Mouse (Mus musculus) intestine, embryonic 15.5 days (tissue): Measurements from ENCODE around the gene Gm37240. TPM values are rescaled to one million over a fixed set of nuclear protein-coding genes. Genes with fewer than 3 reads are reported as not detected.

Experiments used
- ATAC-seq: fragments of 200-750 bp; cut with Nextera tagmentation; 2 replicates; pipeline ENCODE4 v1.8.0; 2017; ENCODE audit warnings: moderate TSS enrichment, moderate library complexity
- H3K27ac ChIP-seq: fragments of 300-500 bp; sonication (generic); 2 replicates; pipeline ENCODE4 v1.5.1; 2015; ENCODE audit warnings: mild to moderate bottlenecking, inconsistent platforms
- H3K27me3 ChIP-seq: fragments of 300-500 bp; sonication (generic); replicated peaks from 2 replicates; pipeline ENCODE4 v1.6.1; 2015; ENCODE audit warnings: inconsistent platforms
- H3K36me3 ChIP-seq: fragments of 300-500 bp; sonication (generic); 2 replicates; pipeline ENCODE4 v1.6.1; 2015; ENCODE audit warnings: inconsistent platforms
- H3K4me1 ChIP-seq: fragments of 300-500 bp; sonication (generic); replicated peaks from 2 replicates; pipeline ENCODE4 v1.6.1; 2015; ENCODE audit warnings: inconsistent platforms
- H3K4me2 ChIP-seq: fragments of 300-500 bp; sonication (generic); replicated peaks from 2 replicates; pipeline ENCODE4 v1.6.1; 2015; ENCODE audit warnings: mild to moderate bottlenecking, inconsistent platforms
- H3K4me3 ChIP-seq: fragments of 300-500 bp; sonication (generic); replicated peaks from 2 replicates; pipeline ENCODE4 v1.5.1; 2015; ENCODE audit warnings: inconsistent platforms
- H3K9ac ChIP-seq: fragments of 300-500 bp; sonication (generic); 2 replicates; pipeline ENCODE4 v1.6.1; 2015; ENCODE audit warnings: inconsistent platforms
- H3K9me3 ChIP-seq: fragments of 300-500 bp; sonication (generic); 2 replicates; pipeline ENCODE4 v1.6.1; 2016; ENCODE audit warnings: inconsistent platforms
- WGBS: fragments of 180-500 bp; shearing (Covaris S2); methylation state at CpG from one replicate; pipeline ENCODE4 v1.1.7; 2015; 5-methylcytosine and 5-hydroxymethylcytosine counted together
- polyA plus RNA-seq: library from polyadenylated mRNA; unstranded; fragments of >200 nt; fragmentation: Nextera tagmentation; extraction: Ambion mirVana; gene quantifications from 2 replicates; pipeline ENCODE4 v1.2.1, GENCODE M21; 2015

The Gm37240 gene
- polyA plus RNA-seq, 1 experiment from 2014 or later: 6.5 TPM

GRCm38 (mm10) chr3:85842177-85842880, 45.0 kb downstream of the Gm37240 start:
- ATAC-seq: peak; percentile 41; the same call in 1 of the 2 replicates
- Histone ChIP-seq H3K9me3 (no peaks in the 10 kb centered on the region), H3K27me3 (no peaks in the 10 kb centered on the region), H3K4me3 (no peak overlapping the region), H3K4me2 (0 out of 2 replicates have a peak overlapping the region, but pooled peaks have one; percentile 9), H3K27ac (peak overlapping the region; percentile 40; the same call in 1 of the 2 replicates), H3K9ac (no peak overlapping the region), H3K4me1 (peaks cover 9% of the 10 kb centered on the region; the same call in 1 of the 2 replicates), H3K36me3 (no peaks in the 10 kb centered on the region)
- 28% methylated on average over 9 of the region's 9 CpGs for WGBS

GRCm38 (mm10) chr3:85841454-85842176, 45.7 kb downstream of the Gm37240 start:
- no peaks in the 10 kb centered on the region for H3K9me3 ChIP-seq
- H3K4me1 ChIP-seq: peaks cover 9% of the 10 kb centered on the region; the same call in 1 of the 2 replicates
- no peak overlapping the region for H3K27ac ChIP-seq
- no peaks in the 10 kb centered on the region for H3K27me3 ChIP-seq
- H3K4me2 ChIP-seq: no peak overlapping the region
- no peak overlapping the region for H3K9ac ChIP-seq
- no peak overlapping the region for H3K4me3 ChIP-seq
- H3K36me3 ChIP-seq: no peaks in the 10 kb centered on the region
- ATAC-seq: peak; percentile 58
- WGBS: 30% methylated on average over 2 of the region's 2 CpGs

GRCm38 (mm10) chr3:85833627-85834026, 53.7 kb downstream of the Gm37240 start:
- WGBS: 69% methylated on average over 1 of the region's 1 CpGs
- ATAC-seq: no peak

GRCm38 (mm10) chr3:85832490-85833155, 54.7 kb downstream of the Gm37240 start:
- H3K36me3 ChIP-seq: no peaks in the 10 kb centered on the region
- H3K4me1 ChIP-seq: no peaks in the 10 kb centered on the region
- H3K4me2 ChIP-seq: no peak overlapping the region
- no peaks in the 10 kb centered on the region for H3K9me3 ChIP-seq
- no peak for ATAC-seq
- no peaks in the 10 kb centered on the region for H3K27me3 ChIP-seq
- no peak overlapping the region for H3K27ac ChIP-seq
- no peak overlapping the region for H3K4me3 ChIP-seq
- WGBS: 75% methylated on average over 10 of the region's 10 CpGs
- no peak overlapping the region for H3K9ac ChIP-seq

More at GRCm38 (mm10) chr3:85833627-85834026, 53.7 kb downstream of the Gm37240 start:
- Histone ChIP-seq H3K27me3 (no peaks in the 10 kb centered on the region), H3K4me1 (no peaks in the 10 kb centered on the region), H3K4me2 (no peak overlapping the region), H3K27ac (no peak overlapping the region), H3K9ac (no peak overlapping the region), H3K9me3 (no peaks in the 10 kb centered on the region), H3K36me3 (no peaks in the 10 kb centered on the region), H3K4me3 (no peak overlapping the region)

GRCm38 (mm10) chr3:85831785-85832184, 55.5 kb downstream of the Gm37240 start:
- no peak overlapping the region for H3K27ac ChIP-seq
- WGBS: 73% methylated on average over 1 of the region's 1 CpGs
- no peak overlapping the region for H3K4me2 ChIP-seq
- no peaks in the 10 kb centered on the region for H3K36me3 ChIP-seq
- H3K27me3 ChIP-seq: no peaks in the 10 kb centered on the region
- no peaks in the 10 kb centered on the region for H3K9me3 ChIP-seq
- ATAC-seq: no peak
- H3K4me3 ChIP-seq: no peak overlapping the region
- no peak overlapping the region for H3K9ac ChIP-seq
- H3K4me1 ChIP-seq: no peaks in the 10 kb centered on the region

GRCm38 (mm10) chr3:85829047-85829446, 58.3 kb downstream of the Gm37240 start:
- Histone ChIP-seq H3K4me1 (no peaks in the 10 kb centered on the region), H3K4me3 (no peak overlapping the region), H3K4me2 (no peak overlapping the region), H3K9ac (no peak overlapping the region), H3K27ac (no peak overlapping the region), H3K9me3 (no peaks in the 10 kb centered on the region), H3K36me3 (no peaks in the 10 kb centered on the region), H3K27me3 (no peaks in the 10 kb centered on the region)
- 0 out of 2 replicates have a peak, but pooled peaks have one; percentile 25 for ATAC-seq
- WGBS: 61% methylated on average over 4 of the region's 4 CpGs

GRCm38 (mm10) chr3:85827815-85828214, 59.5 kb downstream of the Gm37240 start:
- no peak overlapping the region for H3K27ac ChIP-seq
- 78% methylated on average over 6 of the region's 6 CpGs for WGBS
- H3K27me3 ChIP-seq: no peaks in the 10 kb centered on the region
- no peaks in the 10 kb centered on the region for H3K9me3 ChIP-seq
- no peaks in the 10 kb centered on the region for H3K4me1 ChIP-seq
- no peak overlapping the region for H3K4me2 ChIP-seq
- H3K4me3 ChIP-seq: no peak overlapping the region
- ATAC-seq: no peak
- H3K9ac ChIP-seq: no peak overlapping the region
- H3K36me3 ChIP-seq: no peaks in the 10 kb centered on the region

GRCm38 (mm10) chr3:85827283-85827682, 60.0 kb downstream of the Gm37240 start:
- no peak overlapping the region for H3K4me2 ChIP-seq

GRCm38 (mm10) chr3:85820839-85821548, 66.3 kb downstream of the Gm37240 start:
- Histone ChIP-seq H3K36me3 (no peaks in the 10 kb centered on the region), H3K4me1 (no peaks in the 10 kb centered on the region), H3K27me3 (no peaks in the 10 kb centered on the region), H3K4me3 (no peak overlapping the region), H3K9me3 (no peaks in the 10 kb centered on the region), H3K9ac (no peak overlapping the region), H3K27ac (no peak overlapping the region), H3K4me2 (no peak overlapping the region)
- no peak for ATAC-seq
- 72% methylated on average over 15 of the region's 15 CpGs for WGBS

More at GRCm38 (mm10) chr3:85827283-85827682, 60.0 kb downstream of the Gm37240 start:
- Histone ChIP-seq H3K4me3 (no peak overlapping the region), H3K27me3 (no peaks in the 10 kb centered on the region), H3K4me1 (no peaks in the 10 kb centered on the region), H3K27ac (no peak overlapping the region), H3K9ac (no peak overlapping the region), H3K36me3 (no peaks in the 10 kb centered on the region), H3K9me3 (no peaks in the 10 kb centered on the region)
- no peak for ATAC-seq
- WGBS: 73% methylated on average over 4 of the region's 4 CpGs

- no peak for ATAC-seq
- Histone ChIP-seq H3K27ac (no peak overlapping the region), H3K36me3 (no peaks in the 10 kb centered on the region), H3K9ac (no peak overlapping the region), H3K4me2 (no peak overlapping the region), H3K4me1 (no peaks in the 10 kb centered on the region), H3K9me3 (no peaks in the 10 kb centered on the region), H3K27me3 (no peaks in the 10 kb centered on the region), H3K4me3 (no peak overlapping the region)
- WGBS: 70% methylated on average over 3 of the region's 3 CpGs
Observed at GRCm38 (mm10) chr3:85819319-85819718, 68.0 kb downstream of the Gm37240 start.

- WGBS: 88% methylated on average over 2 of the region's 2 CpGs
- Histone ChIP-seq H3K9ac (no peak within 1 kb of the TSS), H3K4me2 (no peak within 1 kb of the TSS), H3K4me1 (no peaks in the 10 kb centered on the region), H3K4me3 (no peak within 1 kb of the TSS), H3K9me3 (no peaks in the 10 kb centered on the region), H3K27ac (no peak within 1 kb of the TSS), H3K27me3 (no peaks in the 10 kb centered on the region), H3K36me3 (no peaks in the 10 kb centered on the region)
- ATAC-seq: no peak
Observed at GRCm38 (mm10) chr3:85817191-85817590, 70.1 kb downstream of the Gm37240 start, which contains the start of gene Fam160a1. Gene Fam160a1 (minus strand): TSS chr3:85817291.

- no peaks in the 10 kb centered on the region for H3K27me3 ChIP-seq
- H3K4me3 ChIP-seq: no peak overlapping the region
- no peak overlapping the region for H3K9ac ChIP-seq
- H3K36me3 ChIP-seq: no peaks in the 10 kb centered on the region
- no peak for ATAC-seq
- H3K4me1 ChIP-seq: no peaks in the 10 kb centered on the region
- H3K4me2 ChIP-seq: no peak overlapping the region
- no peaks in the 10 kb centered on the region for H3K9me3 ChIP-seq
- H3K27ac ChIP-seq: no peak overlapping the region
- WGBS: 35% methylated on average over 7 of the region's 7 CpGs
Observed at GRCm38 (mm10) chr3:85814241-85814640, 73.1 kb downstream of the Gm37240 start.
